ENCODE assay signal across 20 mouse cellular contexts in the genomic region with DNA sequence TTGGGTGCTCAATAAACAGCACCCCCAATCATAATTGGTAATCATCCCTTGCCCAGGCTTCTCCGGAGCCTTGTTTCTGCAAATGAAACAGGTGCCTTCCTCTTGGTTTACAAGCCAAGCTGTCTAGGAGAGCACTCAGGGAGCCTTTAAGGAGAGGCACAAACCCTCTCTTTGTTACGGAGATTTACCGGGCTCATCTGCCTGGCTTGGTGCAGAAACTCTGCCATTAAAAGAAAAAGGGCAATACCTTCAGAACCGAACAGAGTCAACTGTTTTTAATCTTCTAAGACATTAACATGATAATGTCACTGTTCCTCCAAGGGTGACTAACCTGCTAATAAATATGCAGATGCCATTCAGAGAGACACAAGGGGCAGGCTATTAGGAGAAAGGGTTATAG.
"Had no signal": no experiment of that assay in that cellular context is flagged by ENCODE, and none has a peak within 500 bp of the region (broad histone marks: within the 10 kb centered on the region; RNA-seq: fewer than 3 reads in every experiment).

No protein-coding gene starts in this region.

- H3K9ac ChIP-seq: kidney, embryonic 15.5 days; limb, embryonic 12.5 days; limb, embryonic 15.5 days; liver, embryonic 12.5 days; liver, embryonic 15.5 days; lung, embryonic 15.5 days; midbrain, embryonic 13.5 days; neural tube, embryonic 15.5 days had no signal

- ATAC-seq: intestine, postnatal 0 days; liver, embryonic 12.5 days; midbrain, embryonic 13.5 days had no signal

- H3K4me2 ChIP-seq: kidney, embryonic 15.5 days; limb, embryonic 12.5 days; limb, embryonic 15.5 days; liver, embryonic 12.5 days; liver, embryonic 15.5 days; lung, embryonic 15.5 days; midbrain, embryonic 13.5 days; neural tube, embryonic 15.5 days had no signal

- H3K27ac ChIP-seq: kidney, embryonic 15.5 days; limb, embryonic 12.5 days; limb, embryonic 15.5 days; liver, embryonic 12.5 days; liver, embryonic 15.5 days; lung, embryonic 15.5 days; midbrain, embryonic 13.5 days; neural tube, embryonic 15.5 days had no signal

- H3K4me1 ChIP-seq: kidney, embryonic 15.5 days; limb, embryonic 12.5 days; limb, embryonic 15.5 days; liver, embryonic 12.5 days; liver, embryonic 15.5 days; lung, embryonic 15.5 days; megakaryocyte, embryonic 14.5 days had no signal

- H3K4me3 ChIP-seq: kidney, embryonic 15.5 days; limb, embryonic 12.5 days; limb, embryonic 15.5 days; liver, embryonic 12.5 days; liver, embryonic 15.5 days; lung, embryonic 15.5 days; megakaryocyte, embryonic 14.5 days; midbrain, embryonic 13.5 days; myocyte; neural tube, embryonic 15.5 days had no signal

- H3K36me3 ChIP-seq: kidney, embryonic 15.5 days; limb, embryonic 12.5 days; limb, embryonic 15.5 days; liver, embryonic 12.5 days; liver, embryonic 15.5 days; lung, embryonic 15.5 days; midbrain, embryonic 13.5 days; neural tube, embryonic 15.5 days had no signal

- DNase-seq: kidney, adult 8-10 months; kidney, postnatal 10 days; kidney, postnatal 36 days; left cerebral cortex, postnatal 4 days; lung, adult 18-20 months; lung, postnatal 10 days; lung, postnatal 36 days; thymus, adult 18-20 months; thymus, postnatal 36 days had no signal

- H3K9me3 ChIP-seq: kidney, embryonic 15.5 days; limb, embryonic 12.5 days; limb, embryonic 15.5 days; liver, embryonic 12.5 days; liver, embryonic 15.5 days; lung, embryonic 15.5 days; midbrain, embryonic 13.5 days; neural tube, embryonic 15.5 days had no signal

- H3K27me3 ChIP-seq: kidney, embryonic 15.5 days; limb, embryonic 12.5 days; limb, embryonic 15.5 days; liver, embryonic 12.5 days; liver, embryonic 15.5 days; lung, embryonic 15.5 days; megakaryocyte, embryonic 14.5 days; midbrain, embryonic 13.5 days; neural tube, embryonic 15.5 days had no signal
